Mouse (Mus musculus): ENCODE results near the gene Cdc6. TPM values are rescaled to one million over a fixed set of nuclear protein-coding genes. Genes with fewer than 3 reads are reported as not detected.
A peak's percentile ranks its signal among the peaks of the same experiment; 100 is the strongest.

Gene Cdc6
- 26.4 and 31.3 TPM in 2 replicates for total RNA-seq (2015)
- total RNA-seq (2017), result 26.5 and 27.5 TPM in 2 replicates

- peak; percentile 97 for ATAC-seq (ENCODE audit: poor library complexity, severe bottlenecking)
Measured at GRCm38 (mm10) chr11:98907437-98908173, at the start of gene Cdc6. Cdc6 (plus strand) TSS chr11:98907801.

GRCm38 (mm10) chr11:98858759-98859731 is 48.6 kb upstream of the Cdc6 start:
- ATAC-seq (ENCODE audit: poor library complexity, severe bottlenecking), result peak; percentile 62

GRCm38 (mm10) chr11:98863028-98863750 is 44.4 kb upstream of the Cdc6 start, which contains the start of gene Wipf2:
Wipf2 (plus strand) TSS chr11:98863638.
- ATAC-seq (ENCODE audit: poor library complexity, severe bottlenecking), result peak; percentile 100

GRCm38 (mm10) chr11:98863751-98864429 is 43.7 kb upstream of the Cdc6 start:
- peak; percentile 21 for ATAC-seq (ENCODE audit: poor library complexity, severe bottlenecking)

- ATAC-seq (ENCODE audit: poor library complexity, severe bottlenecking), result no peak
Measured at GRCm38 (mm10) chr11:98867293-98867692, 40.3 kb upstream of the Cdc6 start.

- ATAC-seq (ENCODE audit: poor library complexity, severe bottlenecking), result no peak
Measured at GRCm38 (mm10) chr11:98869906-98870305, 37.7 kb upstream of the Cdc6 start.

GRCm38 (mm10) chr11:98870791-98871190 is 36.8 kb upstream of the Cdc6 start:
- ATAC-seq (ENCODE audit: poor library complexity, severe bottlenecking), result no peak

GRCm38 (mm10) chr11:98871416-98871815 is 36.2 kb upstream of the Cdc6 start:
- no peak for ATAC-seq (ENCODE audit: poor library complexity, severe bottlenecking)

GRCm38 (mm10) chr11:98872040-98872439 is 35.6 kb upstream of the Cdc6 start:
- ATAC-seq (ENCODE audit: poor library complexity, severe bottlenecking), result no peak

GRCm38 (mm10) chr11:98873900-98874299 is 33.7 kb upstream of the Cdc6 start:
- ATAC-seq (ENCODE audit: poor library complexity, severe bottlenecking), result no peak

- ATAC-seq (ENCODE audit: poor library complexity, severe bottlenecking), result no peak
Measured at GRCm38 (mm10) chr11:98877001-98877400, 30.6 kb upstream of the Cdc6 start.

- no peak for ATAC-seq (ENCODE audit: poor library complexity, severe bottlenecking)
Measured at GRCm38 (mm10) chr11:98887703-98888102, 19.9 kb upstream of the Cdc6 start.

- ATAC-seq (ENCODE audit: poor library complexity, severe bottlenecking), result peak; percentile 93
Measured at GRCm38 (mm10) chr11:98889077-98889476, 18.5 kb upstream of the Cdc6 start.

GRCm38 (mm10) chr11:98889977-98890376 is 17.6 kb upstream of the Cdc6 start:
- ATAC-seq (ENCODE audit: poor library complexity, severe bottlenecking), result no peak

- no peak for ATAC-seq (ENCODE audit: poor library complexity, severe bottlenecking)
Measured at GRCm38 (mm10) chr11:98892426-98892825, 15.2 kb upstream of the Cdc6 start.

- peak; percentile 81 for ATAC-seq (ENCODE audit: poor library complexity, severe bottlenecking)
Measured at GRCm38 (mm10) chr11:98900529-98901125, 7.0 kb upstream of the Cdc6 start.

GRCm38 (mm10) chr11:98902621-98903245 is 4.9 kb upstream of the Cdc6 start:
- no peak for ATAC-seq (ENCODE audit: poor library complexity, severe bottlenecking)

GRCm38 (mm10) chr11:98904577-98904976 is 3.0 kb upstream of the Cdc6 start:
- no peak for ATAC-seq (ENCODE audit: poor library complexity, severe bottlenecking)

GRCm38 (mm10) chr11:98905033-98905432 is 2.6 kb upstream of the Cdc6 start:
- no peak for ATAC-seq (ENCODE audit: poor library complexity, severe bottlenecking)

Data from megakaryocyte, adult 5-6 weeks (primary cell).